Comparison of ENCODE assay signal across 8 mouse cellular contexts in genomic region chr17:14279177-14279965, GRCm38 (mm10). TPM values are rescaled to one million over a fixed set of nuclear protein-coding genes. Genes with fewer than 3 reads are reported as not detected.
DNase-seq lines count a peak whose midpoint lies in the region; ATAC-seq and TF ChIP-seq lines count a peak whose summit lies in the region.

Gene Smoc2 (plus strand): TSS chr17:14279506.

- under 1% methylated on average over 56 of the region's 61 CpGs for WGBS in hindbrain, embryonic 16.5 days
- 1% methylated on average over 51 of the region's 61 CpGs for WGBS in liver, embryonic 14.5 days (ENCODE audit: insufficient replicate concordance)
- under 1% methylated on average over 58 of the region's 61 CpGs for WGBS in neural tube, embryonic 13.5 days

- H3K9ac ChIP-seq in hindbrain, embryonic 16.5 days (ENCODE audit: low read depth, low read length), result peak within 1 kb of the TSS; percentile 44
- no peak within 1 kb of the TSS for H3K9ac ChIP-seq in liver, embryonic 14.5 days (replicated peaks)
- peak within 1 kb of the TSS; percentile 58 for H3K9ac ChIP-seq in neural tube, embryonic 13.5 days

- ATAC-seq in hindbrain, embryonic 16.5 days, result peak; percentile 84
- no peak for ATAC-seq in liver, embryonic 14.5 days (ENCODE audit: insufficient read depth)
- peak; percentile 83 for ATAC-seq in neural tube, embryonic 13.5 days (ENCODE audit: low read depth)

- H3K4me2 ChIP-seq in hindbrain, embryonic 16.5 days (ENCODE audit: low read length), result peak within 1 kb of the TSS; percentile 94
- H3K4me2 ChIP-seq in liver, embryonic 14.5 days (ENCODE audit: low read depth), result peak within 1 kb of the TSS; percentile 11
- peak within 1 kb of the TSS; percentile 76 for H3K4me2 ChIP-seq in neural tube, embryonic 13.5 days

- H3K27me3 ChIP-seq in hindbrain, embryonic 16.5 days (replicated peaks; ENCODE audit: control insufficient read depth, insufficient read depth, low read length), result peaks cover 45% of the 10 kb centered on the region
- H3K27me3 ChIP-seq in liver, embryonic 14.5 days (ENCODE audit: control insufficient read depth, insufficient read depth, low read length), result peaks cover 36% of the 10 kb centered on the region
- H3K27me3 ChIP-seq in neural tube, embryonic 13.5 days, result peaks cover 76% of the 10 kb centered on the region

- peak within 1 kb of the TSS; percentile 58 for H3K4me3 ChIP-seq in hindbrain, embryonic 16.5 days (ENCODE audit: low read length)
- H3K4me3 ChIP-seq in liver, embryonic 14.5 days (ENCODE audit: insufficient read depth in 1 of 2, low read depth in 2 of 2, low read length in 2 of 2), result peak within 1 kb of the TSS; percentile 3 to 24; a peak in 1 of 4 replicates
- H3K4me3 ChIP-seq in neural tube, embryonic 13.5 days, result peak within 1 kb of the TSS; percentile 44

- H3K9me3 ChIP-seq in hindbrain, embryonic 16.5 days (ENCODE audit: control insufficient read depth, low read length), result no peaks in the 10 kb centered on the region
- H3K9me3 ChIP-seq in liver, embryonic 14.5 days (ENCODE audit: control insufficient read depth, low read length), result no peaks in the 10 kb centered on the region
- no peaks in the 10 kb centered on the region for H3K9me3 ChIP-seq in neural tube, embryonic 13.5 days

- H3K4me1 ChIP-seq in hindbrain, embryonic 16.5 days (ENCODE audit: control insufficient read depth, insufficient read depth, low read depth, low read length), result peaks cover 13% of the 10 kb centered on the region
- H3K4me1 ChIP-seq in liver, embryonic 14.5 days (replicated peaks; ENCODE audit: control insufficient read depth in 2 of 2, insufficient read depth in 2 of 2, low read length in 1 of 2), result no peaks in the 10 kb centered on the region
- peaks cover 20% of the 10 kb centered on the region for H3K4me1 ChIP-seq in neural tube, embryonic 13.5 days (replicated peaks)

- H3K36me3 ChIP-seq in hindbrain, embryonic 16.5 days (ENCODE audit: control insufficient read depth, insufficient read depth, low read length), result no peaks in the 10 kb centered on the region
- no peaks in the 10 kb centered on the region for H3K36me3 ChIP-seq in liver, embryonic 14.5 days (replicated peaks; ENCODE audit: control insufficient read depth, insufficient read depth, low read depth)
- no peaks in the 10 kb centered on the region for H3K36me3 ChIP-seq in neural tube, embryonic 13.5 days

- TF ChIP-seq CTCF in liver, embryonic 14.5 days (IDR thresholded peaks at IDR 0.05; ENCODE audit: low read depth), result no peak

- DNase-seq in ZHBTc4 (ENCODE audit: low read depth, low spot score), result peak; percentile 80
- peak; percentile 31 for DNase-seq in brain, adult 2 months (ENCODE audit: low read depth, low spot score)
- DNase-seq in gastrocnemius, postnatal 25 days, result peak; percentile 60
- no peak for DNase-seq in liver, embryonic 14.5 days (ENCODE audit: low read depth in 3 of 3, low spot score in 3 of 3)
- no peak for DNase-seq in spleen, postnatal 14 days (ENCODE audit: low spot score in 2 of 2)
- DNase-seq in cerebellum, adult 9-11 months, result no peak

- H3K27ac ChIP-seq in hindbrain, embryonic 16.5 days (ENCODE audit: low read depth, low read length), result no peak within 1 kb of the TSS
- H3K27ac ChIP-seq in liver, embryonic 14.5 days, result no peak within 1 kb of the TSS
- no peak within 1 kb of the TSS for H3K27ac ChIP-seq in neural tube, embryonic 13.5 days (replicated peaks)

- no peak for TF ChIP-seq EP300 in liver, embryonic 14.5 days (IDR thresholded peaks at IDR 0.05; ENCODE audit: low read depth)

RNA-seq across cellular contexts. Expression of gene Smoc2, which starts in this region (rescaled TPM):
- total RNA-seq in gastrocnemius, postnatal 25 days (2021), result 10 to 100 TPM; 62.2 to 65.8 TPM
- 6.8 and 7.8 TPM in 2 replicates for polyA plus RNA-seq in hindbrain, embryonic 16.5 days (2015; fragmentation: Nextera tagmentation; extraction: Ambion mirVana)
- polyA plus RNA-seq in liver, embryonic 14.5 days (2012; rRNA removed), result 1.9 and 2.4 TPM in 2 replicates
- 2.6 and 3.8 TPM in 2 replicates for polyA plus RNA-seq in liver, embryonic 14.5 days (2014; fragmentation: Nextera tagmentation; extraction: Ambion mirVana)
- polyA plus RNA-seq in neural tube, embryonic 13.5 days (2015; fragmentation: Nextera tagmentation; extraction: Ambion mirVana), result 5.8 and 16.8 TPM in 2 replicates

Comparison
In these comparisons a context has a peak if more than half of its experiments do, and no peak if none do; other contexts are left out.
1. DNase-seq: peak in ZHBTc4 (single experiment), brain, adult 2 months (single experiment) and gastrocnemius, postnatal 25 days (single experiment); none in liver, embryonic 14.5 days (0 of 3), spleen, postnatal 14 days (0 of 2) and cerebellum, adult 9-11 months (single experiment).
2. H3K4me2 ChIP-seq: peak in every context shown above with its lines; median percentile 94 in hindbrain, embryonic 16.5 days; 76 in neural tube, embryonic 13.5 days; 11 in liver, embryonic 14.5 days.
3. Peak in every context shown above with its lines, with median percentiles within 50 percentile points of each other: H3K4me3 ChIP-seq.